Mouse (Mus musculus): Measurements from ENCODE around the gene Tmem151a. TPM values are rescaled to one million over a fixed set of nuclear protein-coding genes. Genes with fewer than 3 reads are reported as not detected.

The Tmem151a gene
- polyA plus RNA-seq, 1 experiment, result 102 TPM

GRCm38 (mm10) chr19:5106074-5106473, 20.7 kb upstream of the Tmem151a start:
- Histone ChIP-seq H3K27ac (ENCODE audit: insufficient read depth, low read length) (peak overlapping the region; percentile 81), H3K27me3 (ENCODE audit: control insufficient read depth, insufficient read depth, low read length) (no peaks in the 10 kb centered on the region), H3K4me1 (ENCODE audit: control insufficient read depth, insufficient read depth, low read length) (peaks cover 14% of the 10 kb centered on the region), H3K4me3 (replicated peaks; ENCODE audit: insufficient read depth, low read depth, low read length) (peak overlapping the region; percentile 72)
- TF ChIP-seq CTCF (IDR thresholded peaks at IDR 0.05; ENCODE audit: borderline replicate concordance, insufficient read depth, low read depth, low read length), result no peak
- TF ChIP-seq POLR2A (IDR thresholded peaks at IDR 0.05; ENCODE audit: borderline replicate concordance, insufficient read depth, low read length), result no peak
- peak in 1 of 2 experiments; percentile 53 for DNase-seq
- WGBS, result 4% methylated on average over 9 of the region's 9 CpGs

GRCm38 (mm10) chr19:5098363-5099143, 13.2 kb upstream of the Tmem151a start, which contains the start of gene Cnih2:
TSS of gene Cnih2 (minus strand) at chr19:5098521.
- peak within 1 kb of the TSS; percentile 45 for H3K27ac ChIP-seq (ENCODE audit: insufficient read depth, low read length)
- WGBS, result 2% methylated on average over 44 of the region's 48 CpGs
- DNase-seq, result peak; percentile 76 to 78
- TF ChIP-seq POLR2A (IDR thresholded peaks at IDR 0.05; ENCODE audit: borderline replicate concordance, insufficient read depth, low read length) (0 out of 2 replicates have a peak, but pooled peaks have one; percentile 31), CTCF (IDR thresholded peaks at IDR 0.05; ENCODE audit: borderline replicate concordance, insufficient read depth, low read depth, low read length) (no peak)
- peaks cover 22% of the 10 kb centered on the region for H3K4me1 ChIP-seq (ENCODE audit: control insufficient read depth, insufficient read depth, low read length)
- no peaks in the 10 kb centered on the region for H3K27me3 ChIP-seq (ENCODE audit: control insufficient read depth, insufficient read depth, low read length)
- H3K4me3 ChIP-seq (replicated peaks; ENCODE audit: insufficient read depth, low read depth, low read length), result peak within 1 kb of the TSS; percentile 77

GRCm38 (mm10) chr19:5097521-5098362, 12.4 kb upstream of the Tmem151a start:
- peak overlapping the region; percentile 35 for H3K27ac ChIP-seq (ENCODE audit: insufficient read depth, low read length)
- WGBS, result 3% methylated on average over 30 of the region's 31 CpGs
- peaks cover 22% of the 10 kb centered on the region for H3K4me1 ChIP-seq (ENCODE audit: control insufficient read depth, insufficient read depth, low read length)
- H3K27me3 ChIP-seq (ENCODE audit: control insufficient read depth, insufficient read depth, low read length), result no peaks in the 10 kb centered on the region
- no peak for DNase-seq
- peak overlapping the region; percentile 77 for H3K4me3 ChIP-seq (replicated peaks; ENCODE audit: insufficient read depth, low read depth, low read length)
- TF ChIP-seq POLR2A (IDR thresholded peaks at IDR 0.05; ENCODE audit: borderline replicate concordance, insufficient read depth, low read length) (no peak), CTCF (IDR thresholded peaks at IDR 0.05; ENCODE audit: borderline replicate concordance, insufficient read depth, low read depth, low read length) (no peak)

- DNase-seq, result no peak
- WGBS, result 9% methylated on average over 9 of the region's 9 CpGs
- Histone ChIP-seq H3K27me3 (ENCODE audit: control insufficient read depth, insufficient read depth, low read length) (no peaks in the 10 kb centered on the region), H3K4me1 (ENCODE audit: control insufficient read depth, insufficient read depth, low read length) (peaks cover 22% of the 10 kb centered on the region), H3K27ac (ENCODE audit: insufficient read depth, low read length) (no peak overlapping the region), H3K4me3 (replicated peaks; ENCODE audit: insufficient read depth, low read depth, low read length) (no peak overlapping the region)
- TF ChIP-seq CTCF (IDR thresholded peaks at IDR 0.05; ENCODE audit: borderline replicate concordance, insufficient read depth, low read depth, low read length) (no peak), POLR2A (IDR thresholded peaks at IDR 0.05; ENCODE audit: borderline replicate concordance, insufficient read depth, low read length) (no peak)
Measured at GRCm38 (mm10) chr19:5095887-5096474, 10.7 kb upstream of the Tmem151a start.

DNA sequence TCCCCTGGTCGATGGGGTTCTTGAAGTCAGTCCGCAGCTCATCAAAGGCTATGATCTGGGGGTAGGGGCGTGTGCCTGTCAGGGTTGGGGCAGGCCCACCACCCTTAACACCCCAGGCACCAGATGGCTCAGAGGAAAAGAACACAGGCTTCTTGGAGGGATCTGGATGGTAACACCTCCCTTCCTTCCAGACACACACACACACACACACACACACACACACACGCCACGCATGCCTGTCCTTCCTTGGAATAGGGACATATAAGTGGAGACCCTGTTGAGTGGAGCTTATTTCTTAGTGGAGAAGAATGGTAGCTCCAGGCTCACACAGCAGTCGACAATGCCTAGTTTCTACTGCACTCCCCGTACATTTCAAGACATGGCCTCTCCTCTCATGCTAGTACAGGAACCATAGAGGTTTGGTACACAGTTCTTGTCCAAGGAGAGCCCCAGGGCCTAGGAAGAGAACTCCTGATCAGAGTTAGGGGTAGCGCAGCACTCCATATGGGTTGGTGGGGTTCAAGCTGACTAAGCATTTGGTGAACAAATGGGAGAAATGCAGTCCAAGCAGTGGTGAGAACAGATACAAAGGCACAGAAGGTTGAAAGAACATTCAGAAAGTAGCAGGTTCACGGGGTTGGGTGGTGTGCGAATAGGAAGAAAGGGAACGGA, 9.6 kb upstream of the Tmem151a start:
- no peak for DNase-seq
- TF ChIP-seq CTCF (IDR thresholded peaks at IDR 0.05; ENCODE audit: borderline replicate concordance, insufficient read depth, low read depth, low read length), result no peak
- no peak for TF ChIP-seq POLR2A (IDR thresholded peaks at IDR 0.05; ENCODE audit: borderline replicate concordance, insufficient read depth, low read length)
- peak overlapping the region; percentile 52 for H3K4me3 ChIP-seq (replicated peaks; ENCODE audit: insufficient read depth, low read depth, low read length)
- H3K4me1 ChIP-seq (ENCODE audit: control insufficient read depth, insufficient read depth, low read length), result peaks cover 22% of the 10 kb centered on the region
- H3K27me3 ChIP-seq (ENCODE audit: control insufficient read depth, insufficient read depth, low read length), result no peaks in the 10 kb centered on the region
- WGBS, result 22% methylated on average over 11 of the region's 11 CpGs
- H3K27ac ChIP-seq (ENCODE audit: insufficient read depth, low read length), result peak overlapping the region; percentile 6; the same call in 1 of the 2 replicates

DNA sequence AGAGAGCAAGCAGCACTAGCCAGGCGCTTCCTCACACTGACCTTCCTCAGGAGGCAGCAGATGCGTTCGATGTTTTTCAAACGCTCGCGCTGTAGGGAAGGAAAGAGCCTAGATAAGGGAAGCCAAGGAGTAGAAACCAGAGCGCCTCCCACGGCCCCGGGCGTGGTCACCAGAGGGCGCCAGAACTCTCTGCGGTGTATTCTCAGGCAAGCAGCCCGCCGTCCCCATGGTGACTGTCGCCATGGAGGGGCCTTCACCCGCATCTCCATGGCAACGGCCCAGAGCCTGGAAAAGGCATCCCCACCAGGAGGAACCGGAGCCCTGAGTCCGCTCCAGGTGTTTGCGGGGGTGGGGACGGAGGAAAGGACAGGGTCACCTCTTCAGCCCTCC, 8.9 kb upstream of the Tmem151a start:
- under 1% methylated on average over 21 of the region's 21 CpGs for WGBS
- Histone ChIP-seq H3K4me1 (ENCODE audit: control insufficient read depth, insufficient read depth, low read length) (peaks cover 22% of the 10 kb centered on the region), H3K4me3 (replicated peaks; ENCODE audit: insufficient read depth, low read depth, low read length) (peak overlapping the region; percentile 52), H3K27me3 (ENCODE audit: control insufficient read depth, insufficient read depth, low read length) (no peaks in the 10 kb centered on the region), H3K27ac (ENCODE audit: insufficient read depth, low read length) (peak overlapping the region; percentile 32; the same call in 1 of the 2 replicates)
- peak; percentile 78 for TF ChIP-seq CTCF (IDR thresholded peaks at IDR 0.05; ENCODE audit: borderline replicate concordance, insufficient read depth, low read depth, low read length)
- no peak for TF ChIP-seq POLR2A (IDR thresholded peaks at IDR 0.05; ENCODE audit: borderline replicate concordance, insufficient read depth, low read length)
- peak; percentile 92 to 96 for DNase-seq
